Mouse (Mus musculus): Measurements from ENCODE around the gene Mob3c.

- TF ChIP-seq GATA1 (IDR thresholded peaks at IDR 0.05; ENCODE audit: low read length) (no peak), TAL1 (IDR thresholded peaks at IDR 0.05; ENCODE audit: low read length) (no peak)
Measured at GRCm38 (mm10) chr4:115850111-115850510, 22.2 kb downstream of the Mob3c start.
